8 mouse cellular contexts compared by ENCODE assay signal in genomic region chr10:127676691-127677548, GRCm38 (mm10). TPM values are rescaled to one million over a fixed set of nuclear protein-coding genes. Genes with fewer than 3 reads are reported as not detected.
DNase-seq lines count a peak whose midpoint lies in the region; ATAC-seq and TF ChIP-seq lines count a peak whose summit lies in the region.

No protein-coding gene starts in this region.

- ATAC-seq in hindbrain, postnatal 0 days = peak; percentile 98
- peak; percentile 84 for ATAC-seq in megakaryocyte, adult 5-6 weeks (ENCODE audit: poor library complexity, severe bottlenecking)

- peak overlapping the region; percentile 99 for H3K4me2 ChIP-seq in hindbrain, postnatal 0 days (ENCODE audit: low read depth, low read length)

- DNase-seq in WW6 (ENCODE audit: low read depth, low spot score) = peak; percentile 92
- peak; percentile 72 to 94 for DNase-seq in cerebellum, postnatal 4 days (ENCODE audit: low spot score in 2 of 2)
- DNase-seq in gastrocnemius, adult 18-20 months (ENCODE audit: low spot score) = peak; percentile 94
- DNase-seq in hindbrain, postnatal 0 days (ENCODE audit: low spot score) = peak; percentile 99
- peak; percentile 88 to 93 for DNase-seq in left cerebral cortex, adult 2 months (ENCODE audit: extremely low spot score in 1 of 2, low spot score in 2 of 2)
- DNase-seq in right cerebral cortex, adult 2 months (ENCODE audit: low spot score in 2 of 2) = peak; percentile 90 to 94
- peak; percentile 93 for DNase-seq in urinary bladder, postnatal 14 days (ENCODE audit: low spot score)

- H3K4me1 ChIP-seq in hindbrain, postnatal 0 days (ENCODE audit: insufficient read depth, low read length) = no peaks in the 10 kb centered on the region; the same call in 1 of the 2 replicates

- TF ChIP-seq CTCF in hindbrain, postnatal 0 days (IDR thresholded peaks at IDR 0.05; ENCODE audit: low read depth) = no peak
- no peak for TF ChIP-seq CTCF in left cerebral cortex, adult 2 months (IDR thresholded peaks at IDR 0.05)

- H3K27me3 ChIP-seq in hindbrain, postnatal 0 days (ENCODE audit: insufficient read depth, low read length) = no peaks in the 10 kb centered on the region

- H3K4me3 ChIP-seq in hindbrain, postnatal 0 days (ENCODE audit: low read length) = peak overlapping the region; percentile 78
- H3K4me3 ChIP-seq in left cerebral cortex, adult 2 months = peak overlapping the region; percentile 66

- no peaks in the 10 kb centered on the region for H3K9me3 ChIP-seq in hindbrain, postnatal 0 days (ENCODE audit: low read length)

- H3K36me3 ChIP-seq in hindbrain, postnatal 0 days (ENCODE audit: insufficient read depth, low read length) = no peaks in the 10 kb centered on the region

- H3K27ac ChIP-seq in hindbrain, postnatal 0 days = peak overlapping the region; percentile 48; the same call in 1 of the 2 replicates
- H3K27ac ChIP-seq in left cerebral cortex, adult 2 months = peak overlapping the region; percentile 89

- WGBS in hindbrain, postnatal 0 days = under 1% methylated on average over 56 of the region's 71 CpGs

- peak overlapping the region; percentile 67 for H3K9ac ChIP-seq in hindbrain, postnatal 0 days (replicated peaks; ENCODE audit: low read length)

- intact Hi-C loops in left cerebral cortex, adult 2 months (cut with DNase I) = loop anchor here (5.0 kb wide), 1 partner anchor 260 kb away; no protein-coding TSS in a partner anchor

RNA-seq across cellular contexts. Expression of gene Nab2, which starts 8.6 kb away (rescaled TPM):
- total RNA-seq in gastrocnemius, adult 18-20 months (2021) = 1 to 10 TPM; 3.4 to 3.5 TPM
- total RNA-seq in hindbrain, postnatal 0 days (2014; rRNA removed) = 3.5 and 4.1 TPM in 2 replicates
- 1.1 and 1.6 TPM in 2 replicates for polyA plus RNA-seq in hindbrain, postnatal 0 days (2015; fragmentation: Nextera tagmentation; extraction: Ambion mirVana)
- 10 to 100 TPM; 44.9 to 67.4 TPM for total RNA-seq in left cerebral cortex, adult 2 months (2021)
- 2.0 and 2.6 TPM in 2 replicates for total RNA-seq in megakaryocyte, adult 5-6 weeks (2015)
- total RNA-seq in megakaryocyte, adult 5-6 weeks (2017) = 2.3 and 2.4 TPM in 2 replicates

RNA-seq across cellular contexts. Expression of gene Nemp1, which starts 10.2 kb away (rescaled TPM):
- total RNA-seq in gastrocnemius, adult 18-20 months (2021) = 1 to 10 TPM; 2.5 to 2.7 TPM
- total RNA-seq in hindbrain, postnatal 0 days (2014; rRNA removed) = 2.8 and 4.1 TPM in 2 replicates
- polyA plus RNA-seq in hindbrain, postnatal 0 days (2015; fragmentation: Nextera tagmentation; extraction: Ambion mirVana) = 2.2 and 3.0 TPM in 2 replicates
- 1 to 10 TPM; 4.1 to 4.7 TPM for total RNA-seq in left cerebral cortex, adult 2 months (2021)
- total RNA-seq in megakaryocyte, adult 5-6 weeks (2015) = 15.2 and 18.4 TPM in 2 replicates
- total RNA-seq in megakaryocyte, adult 5-6 weeks (2017) = 17.0 and 17.5 TPM in 2 replicates

RNA-seq across cellular contexts. Expression of gene Myo1a, which starts 28.1 kb away (rescaled TPM):
- not detected for total RNA-seq in gastrocnemius, adult 18-20 months (2021)
- total RNA-seq in hindbrain, postnatal 0 days (2014; rRNA removed) = 0.21 and 0.36 TPM in 2 replicates
- polyA plus RNA-seq in hindbrain, postnatal 0 days (2015; fragmentation: Nextera tagmentation; extraction: Ambion mirVana) = 0.50 and 0.53 TPM in 2 replicates
- 1 to 10 TPM; 1.2 to 1.4 TPM for total RNA-seq in left cerebral cortex, adult 2 months (2021)
- total RNA-seq in megakaryocyte, adult 5-6 weeks (2015) = 0.16 TPM in 1 of 2 replicates, not detected in the other
- total RNA-seq in megakaryocyte, adult 5-6 weeks (2017) = 0.20 TPM in 1 of 2 replicates, not detected in the other

RNA-seq across cellular contexts. Expression of gene Stat6, which starts 34.1 kb away (rescaled TPM):
- 10 to 100 TPM; 16.0 to 17.9 TPM for total RNA-seq in gastrocnemius, adult 18-20 months (2021)
- total RNA-seq in hindbrain, postnatal 0 days (2014; rRNA removed) = 5.3 and 9.5 TPM in 2 replicates
- polyA plus RNA-seq in hindbrain, postnatal 0 days (2015; fragmentation: Nextera tagmentation; extraction: Ambion mirVana) = 4.7 and 5.3 TPM in 2 replicates
- total RNA-seq in left cerebral cortex, adult 2 months (2021) = 10 to 100 TPM; 11.4 to 12.9 TPM
- total RNA-seq in megakaryocyte, adult 5-6 weeks (2015) = 82.5 and 89.6 TPM in 2 replicates
- 120 and 128 TPM in 2 replicates for total RNA-seq in megakaryocyte, adult 5-6 weeks (2017)

RNA-seq across cellular contexts. Expression of gene Tac2, which starts 47.4 kb away (rescaled TPM):
- total RNA-seq in gastrocnemius, adult 18-20 months (2021) = not detected
- total RNA-seq in hindbrain, postnatal 0 days (2014; rRNA removed) = 2.3 and 5.4 TPM in 2 replicates
- polyA plus RNA-seq in hindbrain, postnatal 0 days (2015; fragmentation: Nextera tagmentation; extraction: Ambion mirVana) = 5.6 and 6.7 TPM in 2 replicates
- total RNA-seq in left cerebral cortex, adult 2 months (2021) = 10 to 100 TPM; 13.9 to 14.9 TPM
- total RNA-seq in megakaryocyte, adult 5-6 weeks (2015) = 1.1 and 1.8 TPM in 2 replicates
- 0.37 and 0.51 TPM in 2 replicates for total RNA-seq in megakaryocyte, adult 5-6 weeks (2017)

Comparison
In these comparisons a context has a peak if more than half of its experiments do, and no peak if none do; other contexts are left out.
1. Peak in every context shown above with its lines: DNase-seq, ATAC-seq, H3K4me3 ChIP-seq and H3K27ac ChIP-seq.